Mouse (Mus musculus): Measurements from ENCODE around the gene Krtap14. TPM values are rescaled to one million over a fixed set of nuclear protein-coding genes. Genes with fewer than 3 reads are reported as not detected.

Gene Krtap14
- not detected in 2 replicates for polyA plus RNA-seq (2015; fragmentation: Nextera tagmentation; extraction: Ambion mirVana)

- Histone ChIP-seq H3K9me3 (no peaks in the 10 kb centered on the region), H3K27me3 (replicated peaks) (no peaks in the 10 kb centered on the region), H3K27ac (replicated peaks) (no peak within 1 kb of the TSS), H3K9ac (no peak within 1 kb of the TSS), H3K4me2 (no peak within 1 kb of the TSS), H3K4me3 (no peak within 1 kb of the TSS), H3K36me3 (no peaks in the 10 kb centered on the region), H3K4me1 (no peaks in the 10 kb centered on the region)
- no peak for ATAC-seq (ENCODE audit: extremely low read depth, insufficient number of reproducible peaks, low FRiP score, low TSS enrichment)
- 80% methylated on average over 9 of the region's 9 CpGs for WGBS
Measured at GRCm38 (mm10) chr16:88826095-88826652, at the start of gene Krtap14. TSS of gene Krtap14 (minus strand) at chr16:88826145.

DNA sequence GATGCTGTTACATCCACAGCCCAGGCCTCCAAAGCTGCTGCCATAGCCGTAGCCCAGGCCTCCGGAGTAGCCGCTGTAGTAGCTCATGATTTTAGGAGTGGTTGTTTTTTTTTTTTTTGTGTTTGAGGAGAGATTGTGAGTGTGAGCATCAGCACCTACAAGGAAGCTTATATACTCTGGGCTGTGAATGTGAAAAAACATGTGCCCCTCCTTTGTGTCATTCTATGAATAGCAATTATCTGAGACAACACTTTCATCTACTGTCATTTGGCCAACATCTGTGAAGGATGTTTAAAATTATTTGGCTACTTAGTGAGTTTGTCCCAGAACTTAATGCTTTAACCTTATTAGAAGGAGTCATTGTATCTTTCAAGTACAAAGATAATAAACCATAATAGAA lies 48.2 kb upstream of the Krtap14 start, which contains the start of gene Krtap19-2:
TSS of gene Krtap19-2 (minus strand) at position 101 of the 400 bp plus-strand sequence.
- 80% methylated on average over 3 of the region's 3 CpGs for WGBS
- Histone ChIP-seq H3K27me3 (replicated peaks) (no peaks in the 10 kb centered on the region), H3K27ac (replicated peaks) (no peak within 1 kb of the TSS), H3K9ac (no peak within 1 kb of the TSS), H3K4me2 (no peak within 1 kb of the TSS), H3K4me1 (no peaks in the 10 kb centered on the region), H3K4me3 (no peak within 1 kb of the TSS), H3K9me3 (no peaks in the 10 kb centered on the region), H3K36me3 (no peaks in the 10 kb centered on the region)
- ATAC-seq (ENCODE audit: extremely low read depth, insufficient number of reproducible peaks, low FRiP score, low TSS enrichment): no peak

DNA sequence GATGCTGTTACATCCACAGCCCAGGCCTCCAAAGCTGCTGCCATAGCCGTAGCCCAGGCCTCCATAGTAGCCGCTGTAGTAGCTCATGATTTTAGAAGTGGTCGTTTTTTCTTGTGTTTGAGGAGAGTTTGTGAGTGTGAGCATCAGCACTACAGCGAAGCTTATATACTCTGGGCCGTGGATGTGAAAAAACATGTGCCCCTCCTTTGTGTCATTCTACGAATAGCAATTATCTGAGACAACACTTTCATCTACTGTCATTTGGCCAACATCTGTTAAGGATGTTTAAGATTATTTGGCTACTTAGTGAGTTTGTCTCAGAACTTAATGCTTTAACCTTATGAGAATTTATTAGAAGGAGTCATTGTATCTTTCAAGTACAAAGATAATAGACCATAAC lies 43.4 kb upstream of the Krtap14 start, which contains the start of gene Krtap19-1:
TSS of gene Krtap19-1 (minus strand) at position 101 of the 400 bp plus-strand sequence.
- 75% methylated on average over 6 of the region's 6 CpGs for WGBS
- Histone ChIP-seq H3K36me3 (no peaks in the 10 kb centered on the region), H3K27me3 (replicated peaks) (no peaks in the 10 kb centered on the region), H3K9me3 (no peaks in the 10 kb centered on the region), H3K4me2 (no peak within 1 kb of the TSS), H3K4me3 (no peak within 1 kb of the TSS), H3K4me1 (no peaks in the 10 kb centered on the region), H3K9ac (no peak within 1 kb of the TSS), H3K27ac (replicated peaks) (no peak within 1 kb of the TSS)
- ATAC-seq (ENCODE audit: extremely low read depth, insufficient number of reproducible peaks, low FRiP score, low TSS enrichment): no peak

DNA sequence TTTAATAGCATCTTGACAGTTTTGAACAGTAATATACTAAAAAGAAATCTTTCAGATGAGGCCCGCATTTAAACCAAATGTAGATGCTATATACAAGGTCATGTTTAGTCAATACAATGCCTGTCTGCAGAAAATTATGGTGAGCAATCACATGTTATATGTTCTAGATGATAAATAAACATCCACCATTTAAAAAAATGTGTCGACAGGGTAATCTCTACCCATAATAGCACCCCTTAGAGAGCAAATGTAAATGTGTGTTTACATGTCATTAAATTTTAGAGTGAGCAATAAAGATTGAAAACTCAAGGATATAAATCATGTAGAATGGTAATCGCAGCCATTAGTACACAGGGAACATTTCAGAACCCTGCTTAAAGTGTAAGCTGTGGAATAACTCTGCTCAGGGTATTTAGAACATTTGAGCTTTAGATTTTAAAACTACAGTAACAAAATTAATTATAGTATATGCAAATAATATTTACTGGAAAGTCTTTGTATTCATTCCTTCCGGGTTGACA lies 39.0 kb upstream of the Krtap14 start:
- 80% methylated on average over 4 of the region's 4 CpGs for WGBS
- no peak overlapping the region for H3K4me3 ChIP-seq
- no peak overlapping the region for H3K4me2 ChIP-seq
- no peaks in the 10 kb centered on the region for H3K4me1 ChIP-seq
- H3K9me3 ChIP-seq: no peaks in the 10 kb centered on the region
- no peak for ATAC-seq (ENCODE audit: extremely low read depth, insufficient number of reproducible peaks, low FRiP score, low TSS enrichment)
- no peak overlapping the region for H3K9ac ChIP-seq
- H3K27ac ChIP-seq (replicated peaks): no peak overlapping the region
- H3K36me3 ChIP-seq: no peaks in the 10 kb centered on the region
- H3K27me3 ChIP-seq (replicated peaks): no peaks in the 10 kb centered on the region

DNA sequence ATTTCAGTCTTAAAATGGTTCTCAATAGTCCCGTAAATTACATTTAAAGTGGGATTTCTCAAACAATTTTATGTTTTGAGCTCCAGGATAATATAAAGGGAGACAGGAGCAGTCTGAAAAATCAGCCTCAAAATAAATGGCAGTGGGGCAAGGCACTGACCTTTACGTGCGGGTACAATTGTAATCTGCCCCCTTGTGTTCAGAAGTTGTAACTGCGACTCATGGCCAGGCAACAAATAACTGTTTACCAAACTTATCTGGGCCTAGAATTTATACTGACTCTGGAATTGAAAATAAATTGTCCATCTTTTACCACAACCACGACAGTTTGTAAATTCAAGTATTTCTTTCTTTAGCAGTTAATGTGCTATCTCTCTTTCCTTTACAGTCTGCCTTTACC lies 25.5 kb upstream of the Krtap14 start:
- no peak for ATAC-seq (ENCODE audit: extremely low read depth, insufficient number of reproducible peaks, low FRiP score, low TSS enrichment)
- 10% methylated on average over 5 of the region's 5 CpGs for WGBS
- no peaks in the 10 kb centered on the region for H3K9me3 ChIP-seq
- H3K4me3 ChIP-seq: no peak overlapping the region
- H3K36me3 ChIP-seq: no peaks in the 10 kb centered on the region
- H3K9ac ChIP-seq: no peak overlapping the region
- H3K4me2 ChIP-seq: no peak overlapping the region
- no peak overlapping the region for H3K27ac ChIP-seq (replicated peaks)
- H3K27me3 ChIP-seq (replicated peaks): no peaks in the 10 kb centered on the region
- no peaks in the 10 kb centered on the region for H3K4me1 ChIP-seq

DNA sequence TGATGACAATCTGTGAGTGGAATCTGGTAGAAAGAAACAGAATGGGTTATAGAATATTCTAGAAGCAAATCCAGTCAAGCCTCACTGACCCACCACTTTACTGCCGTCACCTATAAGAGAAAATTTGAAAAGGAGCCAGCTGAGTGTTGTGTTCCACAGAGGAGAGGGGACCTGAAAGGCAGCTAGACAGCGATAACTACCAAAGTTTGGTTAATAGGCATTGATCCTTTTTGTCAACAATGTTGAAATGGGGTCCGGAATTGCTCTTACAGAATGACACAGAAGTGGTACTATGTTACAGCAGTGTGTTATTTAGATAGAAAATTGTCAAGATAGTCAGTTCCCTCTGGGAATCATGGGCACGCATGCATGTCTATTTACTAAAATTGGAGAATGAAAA lies 22.6 kb upstream of the Krtap14 start:
- H3K36me3 ChIP-seq: no peaks in the 10 kb centered on the region
- H3K27me3 ChIP-seq (replicated peaks): no peaks in the 10 kb centered on the region
- H3K9ac ChIP-seq: no peak overlapping the region
- H3K4me1 ChIP-seq: no peaks in the 10 kb centered on the region
- no peak overlapping the region for H3K27ac ChIP-seq (replicated peaks)
- WGBS: 74% methylated on average over 4 of the region's 4 CpGs
- no peak for ATAC-seq (ENCODE audit: extremely low read depth, insufficient number of reproducible peaks, low FRiP score, low TSS enrichment)
- H3K4me2 ChIP-seq: no peak overlapping the region
- H3K9me3 ChIP-seq: no peaks in the 10 kb centered on the region
- H3K4me3 ChIP-seq: no peak overlapping the region

DNA sequence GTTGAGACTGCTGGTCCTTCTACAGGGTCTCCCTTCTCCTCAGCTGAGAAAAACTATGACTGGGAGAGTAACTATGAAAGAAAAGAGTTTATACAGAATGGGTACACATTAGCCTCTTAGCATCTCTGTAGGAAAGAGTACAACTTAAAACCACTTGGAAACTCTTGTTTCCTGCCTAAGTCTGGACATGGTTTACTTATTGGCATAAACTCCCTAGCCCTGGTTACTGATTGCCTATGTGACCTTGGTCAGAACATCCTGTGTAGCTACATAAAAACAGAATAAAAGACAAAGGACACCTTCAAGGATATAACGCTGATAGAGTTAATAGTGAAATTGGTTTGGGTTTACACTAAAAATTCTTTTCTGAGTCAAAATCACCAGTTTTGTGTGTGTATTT lies 21.4 kb upstream of the Krtap14 start:
- H3K27ac ChIP-seq (replicated peaks): no peak overlapping the region
- H3K4me1 ChIP-seq: no peaks in the 10 kb centered on the region
- H3K9me3 ChIP-seq: no peaks in the 10 kb centered on the region
- no peak overlapping the region for H3K9ac ChIP-seq
- no peak for ATAC-seq (ENCODE audit: extremely low read depth, insufficient number of reproducible peaks, low FRiP score, low TSS enrichment)
- no peak overlapping the region for H3K4me3 ChIP-seq
- no peaks in the 10 kb centered on the region for H3K27me3 ChIP-seq (replicated peaks)
- H3K4me2 ChIP-seq: no peak overlapping the region
- 79% methylated on average over 1 of the region's 1 CpGs for WGBS
- no peaks in the 10 kb centered on the region for H3K36me3 ChIP-seq

- Histone ChIP-seq H3K4me2 (no peak overlapping the region), H3K36me3 (no peaks in the 10 kb centered on the region), H3K9me3 (no peaks in the 10 kb centered on the region), H3K27me3 (replicated peaks) (no peaks in the 10 kb centered on the region), H3K27ac (replicated peaks) (no peak overlapping the region), H3K9ac (no peak overlapping the region), H3K4me1 (no peaks in the 10 kb centered on the region), H3K4me3 (no peak overlapping the region)
- no peak for ATAC-seq (ENCODE audit: extremely low read depth, insufficient number of reproducible peaks, low FRiP score, low TSS enrichment)
- WGBS: 75% methylated on average over 3 of the region's 3 CpGs
Measured at GRCm38 (mm10) chr16:88826978-88827377, 1.0 kb upstream of the Krtap14 start.

DNA sequence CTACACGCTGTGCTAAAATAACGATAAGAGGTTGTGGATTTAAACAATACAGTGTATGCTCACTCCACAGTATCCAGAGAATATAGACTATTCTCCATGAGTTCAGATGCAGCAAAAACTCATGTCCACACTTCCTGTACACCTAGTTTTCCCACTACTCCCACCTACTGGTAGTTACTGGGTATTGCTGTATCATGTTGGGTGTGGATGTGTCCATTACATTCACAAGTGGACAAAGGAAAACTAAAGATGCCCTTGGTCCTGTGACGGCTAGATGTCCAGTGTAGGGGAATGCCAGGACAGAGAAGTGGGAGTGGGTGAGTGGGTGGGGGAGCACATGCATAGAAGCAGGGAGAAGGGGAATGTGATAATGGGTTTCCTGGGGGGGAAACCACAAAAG lies 2.2 kb downstream of the Krtap14 start:
- no peaks in the 10 kb centered on the region for H3K4me1 ChIP-seq
- ATAC-seq (ENCODE audit: extremely low read depth, insufficient number of reproducible peaks, low FRiP score, low TSS enrichment): no peak

DNA sequence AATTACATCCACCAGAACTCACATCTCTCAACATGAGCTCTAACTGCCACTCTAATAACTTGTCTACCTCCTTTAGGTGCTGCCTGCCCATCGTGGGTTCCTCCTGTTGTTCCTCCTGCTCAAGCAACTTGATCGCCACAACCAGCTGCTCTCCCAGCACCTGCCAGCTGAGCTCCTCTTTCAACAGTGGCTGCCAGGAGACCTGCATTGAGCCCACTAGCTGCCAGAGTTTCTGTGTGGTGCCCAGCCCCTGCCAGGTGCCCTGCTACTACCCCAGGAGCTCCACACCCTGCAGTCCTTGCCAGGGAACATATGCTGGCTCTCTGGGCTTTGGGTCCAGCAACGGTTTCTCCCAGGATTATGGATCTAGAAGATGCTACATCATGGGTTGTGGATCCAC lies 5.9 kb downstream of the Krtap14 start, which contains the start of gene Krtap15:
TSS of gene Krtap15 (plus strand) at position 150 of the 400 bp plus-strand sequence.
- WGBS: 72% methylated on average over 3 of the region's 3 CpGs
- Histone ChIP-seq H3K9me3 (no peaks in the 10 kb centered on the region), H3K36me3 (no peaks in the 10 kb centered on the region), H3K9ac (no peak within 1 kb of the TSS), H3K4me3 (no peak within 1 kb of the TSS), H3K4me2 (no peak within 1 kb of the TSS), H3K27me3 (replicated peaks) (no peaks in the 10 kb centered on the region), H3K27ac (replicated peaks) (no peak within 1 kb of the TSS), H3K4me1 (no peaks in the 10 kb centered on the region)
- no peak for ATAC-seq (ENCODE audit: extremely low read depth, insufficient number of reproducible peaks, low FRiP score, low TSS enrichment)

More for the DNA sequence above, 2.2 kb downstream of the Krtap14 start:
- Histone ChIP-seq H3K27ac (replicated peaks) (no peak overlapping the region), H3K9me3 (no peaks in the 10 kb centered on the region), H3K4me2 (no peak overlapping the region), H3K9ac (no peak overlapping the region), H3K4me3 (no peak overlapping the region), H3K36me3 (no peaks in the 10 kb centered on the region), H3K27me3 (replicated peaks) (no peaks in the 10 kb centered on the region)
- 69% methylated on average over 3 of the region's 3 CpGs for WGBS

DNA sequence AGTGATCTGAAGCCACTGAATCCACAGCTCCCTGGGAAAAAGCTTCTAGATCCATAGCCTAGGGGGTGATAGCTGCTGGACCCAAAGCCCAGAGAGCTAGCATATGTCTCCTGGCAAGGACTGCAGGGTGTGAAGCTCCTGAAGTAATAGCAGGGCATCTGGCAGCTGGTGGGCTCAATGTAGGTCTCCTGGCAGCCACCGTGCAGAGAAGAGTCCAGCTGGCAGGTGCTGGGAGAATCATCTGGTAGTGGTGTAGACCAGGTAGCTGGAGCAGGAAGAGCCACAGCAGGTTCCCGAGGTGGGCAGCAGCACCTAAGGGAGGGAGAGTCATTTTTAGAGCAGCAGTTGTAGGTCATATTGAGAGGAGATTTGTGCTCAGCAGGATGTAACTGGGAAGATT lies 14.1 kb downstream of the Krtap14 start, which contains the start of gene Gm20741:
TSS of gene Gm20741 (minus strand) at position 394 of the 400 bp plus-strand sequence.
- ATAC-seq (ENCODE audit: extremely low read depth, insufficient number of reproducible peaks, low FRiP score, low TSS enrichment): no peak
- H3K4me1 ChIP-seq: no peaks in the 10 kb centered on the region
- no peak within 1 kb of the TSS for H3K9ac ChIP-seq
- no peaks in the 10 kb centered on the region for H3K36me3 ChIP-seq
- no peak within 1 kb of the TSS for H3K4me3 ChIP-seq
- 61% methylated on average over 2 of the region's 2 CpGs for WGBS
- no peak within 1 kb of the TSS for H3K4me2 ChIP-seq
- no peaks in the 10 kb centered on the region for H3K9me3 ChIP-seq
- H3K27ac ChIP-seq (replicated peaks): no peak within 1 kb of the TSS
- no peaks in the 10 kb centered on the region for H3K27me3 ChIP-seq (replicated peaks)

DNA sequence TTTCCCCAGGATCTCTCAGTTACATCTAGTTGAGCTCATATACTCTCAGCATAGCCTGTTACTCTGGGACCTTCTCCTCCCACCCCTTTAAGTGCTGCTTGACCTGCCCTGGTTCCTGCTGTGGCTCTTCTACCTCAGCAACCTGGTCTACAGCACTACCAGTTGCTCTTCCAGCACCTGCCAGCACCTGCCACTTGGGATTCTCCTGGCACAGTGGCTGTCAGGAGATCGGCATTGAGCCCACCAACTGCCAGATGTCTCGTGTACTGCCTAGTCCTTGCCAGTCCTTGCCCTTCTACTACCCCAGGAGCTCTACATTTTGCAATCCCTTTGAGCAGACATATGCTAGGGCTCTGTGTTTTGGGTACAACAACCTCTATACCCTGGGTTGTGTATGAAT lies 39.2 kb downstream of the Krtap14 start:
- WGBS: 55% methylated on average over 2 of the region's 2 CpGs
- no peak overlapping the region for H3K4me3 ChIP-seq
- no peaks in the 10 kb centered on the region for H3K36me3 ChIP-seq
- ATAC-seq (ENCODE audit: extremely low read depth, insufficient number of reproducible peaks, low FRiP score, low TSS enrichment): no peak
- H3K4me1 ChIP-seq: no peaks in the 10 kb centered on the region
- no peaks in the 10 kb centered on the region for H3K9me3 ChIP-seq
- H3K27me3 ChIP-seq (replicated peaks): no peaks in the 10 kb centered on the region
- no peak overlapping the region for H3K4me2 ChIP-seq
- no peak overlapping the region for H3K9ac ChIP-seq
- H3K27ac ChIP-seq (replicated peaks): no peak overlapping the region

All from heart, embryonic 13.5 days (tissue).